Mouse (Mus musculus) bone marrow, adult 2 months (tissue): ENCODE data around the gene Sh2d7.

Experiments
- CTCF ChIP-seq: fragments of 200-500 bp; IDR thresholded peaks from 2 replicates; pipeline ENCODE4 v1.5.1; 2011; ENCODE audit warnings: low read length, control low read depth; ENCODE audit not compliant: control insufficient read depth, insufficient read depth
- POLR2A ChIP-seq: fragments of 200-500 bp; IDR thresholded peaks from 2 replicates; pipeline ENCODE4 v1.6.1; 2011; ENCODE audit warnings: low read depth, mild to moderate bottlenecking, control low read depth, low read length, borderline replicate concordance; ENCODE audit not compliant: control insufficient read depth

GRCm38 (mm10) chr9:54520286-54520685 is 18.5 kb upstream of the Sh2d7 start:
- TF ChIP-seq CTCF (no peak), POLR2A (no peak)
